Mouse (Mus musculus) kidney, adult 2 months (tissue): Measurements from ENCODE around the gene Cobl.

ENCODE experiments used
- CTCF ChIP-seq: fragments of 200-500 bp; conservative IDR thresholded peaks from 2 replicates; pipeline ENCODE4 v1.5.1; 2011; ENCODE audit warnings: low read depth, mild to moderate bottlenecking, control low read depth, low read length, moderate library complexity, mixed read lengths; ENCODE audit not compliant: insufficient read depth, insufficient read length
- POLR2A ChIP-seq: fragments of 200-500 bp; IDR thresholded peaks from one replicate; pipeline ENCODE4 v1.6.1; 2011; ENCODE audit warnings: low read depth, low read length, control low read depth

- no peak for TF ChIP-seq CTCF
- no peak for TF ChIP-seq POLR2A
These were observed 235.3 kb downstream of the Cobl start for GRCm38 (mm10) chr11:12229411-12229810.
